Mouse (Mus musculus): ENCODE measurements around the gene Proser3. TPM values are rescaled to one million over a fixed set of nuclear protein-coding genes. Genes with fewer than 3 reads are reported as not detected.

The Proser3 gene
- 3.4 and 6.2 TPM in 2 replicates for polyA plus RNA-seq (2012; rRNA removed)

GRCm38 (mm10) chr7:30552102-30553020 lies at the start of gene Proser3, which contains the start of gene Hspb6:
Proser3 (minus strand) TSS chr7:30552299.
Hspb6 (plus strand) TSS chr7:30552178.

GRCm38 (mm10) chr7:30598786-30599185 lies 46.7 kb upstream of the Proser3 start, which contains the start of gene Zbtb32:
Zbtb32 (minus strand) TSS chr7:30598909.

DNA sequence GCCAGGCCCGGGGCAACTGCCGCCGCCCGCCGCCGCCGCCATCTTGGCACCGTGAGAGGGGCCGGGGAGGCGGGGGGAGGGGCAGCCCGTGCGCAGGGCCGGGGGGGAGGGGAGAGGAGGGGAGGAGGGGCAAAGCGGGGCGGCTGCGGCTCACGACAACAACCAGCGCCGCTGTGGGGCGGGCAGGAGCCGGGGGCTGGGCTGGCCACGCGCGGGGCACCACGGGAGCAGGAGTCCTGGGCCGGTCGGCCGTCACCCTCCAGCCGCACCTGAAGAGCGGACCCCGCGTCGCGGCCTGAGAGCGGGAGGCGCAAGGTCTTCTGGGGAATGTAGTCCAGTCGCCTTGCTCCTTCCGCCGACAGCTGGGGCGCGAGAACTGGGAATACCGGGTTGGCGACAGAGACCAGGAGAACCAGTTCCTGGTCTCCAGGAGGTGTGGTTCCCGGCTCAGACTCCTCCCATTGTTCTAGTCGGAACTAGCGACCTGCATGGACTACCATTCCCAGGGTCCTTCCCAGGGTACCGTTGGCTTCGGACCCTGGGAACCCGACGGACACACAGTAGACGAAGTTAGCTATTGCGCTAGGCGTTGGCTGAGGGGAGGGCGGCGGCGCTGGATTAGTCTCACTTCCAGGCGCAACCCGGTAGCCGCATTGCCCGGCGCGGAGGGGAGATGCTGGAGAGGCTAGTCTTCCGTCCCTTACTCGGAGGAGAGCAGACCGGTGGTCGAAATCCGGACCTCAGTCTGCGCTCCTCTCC lies 36.8 kb upstream of the Proser3 start, which contains the start of gene Kmt2b:
Kmt2b (minus strand) TSS at position 51 of the 759 bp plus-strand sequence.

DNA sequence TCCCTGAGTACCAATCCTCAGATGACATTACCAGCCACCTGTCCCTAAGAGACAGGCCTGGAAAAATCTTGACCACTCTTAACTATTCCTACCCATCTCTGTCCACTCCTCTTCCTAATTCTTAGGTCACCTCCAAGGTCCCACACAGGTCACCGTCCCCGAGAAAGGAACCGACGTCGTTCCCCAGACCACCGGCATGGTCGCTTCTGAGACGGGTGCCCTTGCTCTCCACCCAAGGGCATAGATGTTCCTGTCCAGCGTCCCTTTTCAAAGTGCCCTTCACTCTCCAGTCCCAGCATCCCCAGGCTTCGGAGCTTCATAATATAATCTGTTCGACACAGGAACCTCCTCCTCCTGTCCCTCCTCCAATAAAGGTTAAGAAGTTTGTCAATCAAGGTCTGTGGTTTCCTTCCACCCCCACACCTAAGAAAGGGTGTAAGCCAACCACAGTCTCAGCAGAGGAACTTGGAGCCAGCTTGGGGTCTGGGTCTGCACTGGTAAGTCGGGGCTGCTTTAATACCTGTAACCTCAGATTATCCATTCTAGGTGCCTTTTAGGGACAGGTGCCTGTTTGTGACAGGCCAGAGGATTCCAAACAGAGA lies 13.0 kb upstream of the Proser3 start, which contains the start of gene Igflr1:
Igflr1 (plus strand) TSS at position 458 of the 602 bp plus-strand sequence.

GRCm38 (mm10) chr7:30563117-30563905 lies 11.2 kb upstream of the Proser3 start, which contains the start of the genes U2af1l4, Gm49396 and Psenen:
U2af1l4 (plus strand) TSS chr7:30563301.
Gm49396 (plus strand) TSS chr7:30563344.
Psenen (minus strand) TSS chr7:30563627.

GRCm38 (mm10) chr7:30559443-30559954 lies 7.4 kb upstream of the Proser3 start, which contains the start of gene Lin37:
Lin37 (minus strand) TSS chr7:30559838.

DNA sequence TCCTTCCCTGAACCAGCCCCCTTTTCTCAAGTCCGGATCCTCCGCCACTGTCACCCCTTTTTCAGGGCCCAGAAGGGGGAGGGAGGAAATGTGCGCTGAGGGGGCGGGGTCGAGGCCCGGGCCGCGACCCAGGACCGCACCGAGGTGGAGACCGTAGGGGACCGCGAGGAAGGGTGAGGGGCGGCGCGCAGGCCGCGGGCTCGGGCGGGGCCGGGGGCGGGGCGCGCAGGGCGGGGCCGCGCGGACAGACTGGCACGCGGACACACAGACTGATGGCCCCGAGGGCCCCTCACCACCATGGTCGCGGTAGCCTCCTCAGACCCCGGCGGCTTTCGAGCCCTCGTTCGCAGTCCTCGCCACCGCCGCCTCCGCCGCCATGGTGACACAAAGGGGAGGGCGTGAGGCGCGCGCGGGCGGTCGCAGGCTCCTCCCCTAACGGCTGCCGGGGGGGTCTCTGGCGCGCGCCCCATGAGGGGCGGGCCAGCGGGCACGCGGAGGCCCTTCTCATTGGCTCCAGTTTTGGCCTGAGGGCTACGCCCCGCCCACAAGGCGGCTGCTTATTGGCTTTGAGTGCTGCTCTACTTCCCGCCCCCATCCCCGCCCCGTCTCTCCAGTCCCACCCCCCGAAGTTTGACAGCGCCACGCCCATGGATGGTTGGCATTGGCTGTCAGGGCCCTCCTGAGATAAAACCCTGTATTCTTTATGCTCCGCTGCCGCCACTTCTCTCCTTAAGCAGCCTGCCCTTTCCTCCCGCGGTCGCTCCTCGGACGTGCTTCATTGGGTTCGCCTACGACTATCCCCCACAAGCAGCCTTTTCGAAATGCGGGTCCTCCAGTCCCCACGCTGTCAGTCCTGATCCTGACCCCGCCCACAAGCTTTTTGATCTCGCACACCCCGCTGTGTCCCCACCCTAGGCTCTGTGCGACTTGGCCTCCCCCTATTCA lies 17.2 kb downstream of the Proser3 start, which contains the start of gene Arhgap33:
Arhgap33 (minus strand) TSS at position 428 of the 945 bp plus-strand sequence.

GRCm38 (mm10) chr7:30493401-30493931 lies 58.6 kb downstream of the Proser3 start, which contains the start of gene Prodh2:
Prodh2 (plus strand) TSS chr7:30493622.

Other genes with a start within 250 kb of the Proser3 start
- gene Alkbh6, start 243.6 kb downstream of the Proser3 start, polyA plus RNA-seq (2012; rRNA removed), result 18.7 and 21.2 TPM in 2 replicates
- gene Syne4, start 237.5 kb downstream of the Proser3 start, polyA plus RNA-seq (2012; rRNA removed), result 33.6 and 40.1 TPM in 2 replicates
- 0.35 and 0.37 TPM in 2 replicates for gene E130208F15Rik, start 230.6 kb downstream of the Proser3 start, polyA plus RNA-seq (2012; rRNA removed)
- gene Sdhaf1, start 228.4 kb downstream of the Proser3 start, polyA plus RNA-seq (2012; rRNA removed), result 6.4 and 7.1 TPM in 2 replicates
- 4.1 and 4.2 TPM in 2 replicates for gene Lrfn3, start 189.5 kb downstream of the Proser3 start, polyA plus RNA-seq (2012; rRNA removed)
- gene Tyrobp, start 138.5 kb downstream of the Proser3 start, polyA plus RNA-seq (2012; rRNA removed), result 219 and 235 TPM in 2 replicates
- gene Hcst, start 132.4 kb downstream of the Proser3 start, polyA plus RNA-seq (2012; rRNA removed), result 9.2 and 10.5 TPM in 2 replicates
- 1.9 TPM in 2 replicates for gene Nfkbid, start 130.6 kb downstream of the Proser3 start, polyA plus RNA-seq (2012; rRNA removed)
- 2.4 and 2.6 TPM in 2 replicates for gene Aplp1, start 106.8 kb downstream of the Proser3 start, polyA plus RNA-seq (2012; rRNA removed)
- 0.08 and 0.24 TPM in 2 replicates for gene Kirrel2, start 94.6 kb downstream of the Proser3 start, polyA plus RNA-seq (2012; rRNA removed)
- gene Nphs1, start 94.0 kb downstream of the Proser3 start, polyA plus RNA-seq (2012; rRNA removed), result 0.01 and 0.06 TPM in 2 replicates
- 170 and 183 TPM in 2 replicates for gene Prodh2, start 58.7 kb downstream of the Proser3 start, polyA plus RNA-seq (2012; rRNA removed)
- gene Arhgap33, start 17.2 kb downstream of the Proser3 start, polyA plus RNA-seq (2012; rRNA removed), result 3.4 and 4.6 TPM in 2 replicates
- gene Hspb6, start 121 bp downstream of the Proser3 start, polyA plus RNA-seq (2012; rRNA removed), result 3.5 and 4.6 TPM in 2 replicates
- 13.1 and 13.4 TPM in 2 replicates for gene Lin37, start 7.5 kb upstream of the Proser3 start, polyA plus RNA-seq (2012; rRNA removed)
- gene U2af1l4, start 11.0 kb upstream of the Proser3 start, polyA plus RNA-seq (2012; rRNA removed), result 20.0 and 21.9 TPM in 2 replicates
- 0.68 and 0.95 TPM in 2 replicates for gene Gm49396, start 11.0 kb upstream of the Proser3 start, polyA plus RNA-seq (2012; rRNA removed)
- gene Psenen, start 11.3 kb upstream of the Proser3 start, polyA plus RNA-seq (2012; rRNA removed), result 61.9 and 66.3 TPM in 2 replicates
- gene Igflr1, start 13.1 kb upstream of the Proser3 start, polyA plus RNA-seq (2012; rRNA removed), result 1.2 and 1.3 TPM in 2 replicates
- gene Kmt2b, start 36.4 kb upstream of the Proser3 start, polyA plus RNA-seq (2012; rRNA removed), result 8.2 and 10.0 TPM in 2 replicates
- gene Zbtb32, start 46.6 kb upstream of the Proser3 start, polyA plus RNA-seq (2012; rRNA removed), result 0.24 and 0.36 TPM in 2 replicates
- gene Upk1a, start 60.5 kb upstream of the Proser3 start, polyA plus RNA-seq (2012; rRNA removed), result 0.23 and 0.35 TPM in 2 replicates
- gene Cox6b1, start 73.9 kb upstream of the Proser3 start, polyA plus RNA-seq (2012; rRNA removed), result 514 and 548 TPM in 2 replicates
- not detected in 2 replicates for gene Etv2, start 83.6 kb upstream of the Proser3 start, polyA plus RNA-seq (2012; rRNA removed)
- gene Rbm42, start 98.0 kb upstream of the Proser3 start, polyA plus RNA-seq (2012; rRNA removed), result 21.2 and 21.7 TPM in 2 replicates
- 13.8 and 14.4 TPM in 2 replicates for gene Haus5, start 112.7 kb upstream of the Proser3 start, polyA plus RNA-seq (2012; rRNA removed)
- not detected in 2 replicates for gene Pmis2, start 119.3 kb upstream of the Proser3 start, polyA plus RNA-seq (2012; rRNA removed)
- 0.24 and 0.43 TPM in 2 replicates for gene 2200002J24Rik, start 146.6 kb upstream of the Proser3 start, polyA plus RNA-seq (2012; rRNA removed)
- gene Atp4a, start 159.9 kb upstream of the Proser3 start, polyA plus RNA-seq (2012; rRNA removed), result 2.5 and 3.2 TPM in 2 replicates
- 82.8 and 85.1 TPM in 2 replicates for gene Tmem147, start 177.2 kb upstream of the Proser3 start, polyA plus RNA-seq (2012; rRNA removed)
- gene Gapdhs, start 191.4 kb upstream of the Proser3 start, polyA plus RNA-seq (2012; rRNA removed), result 0.06 TPM in 1 of 2 replicates, not detected in the other
- 0.99 and 1.0 TPM in 2 replicates for gene Sbsn, start 199.2 kb upstream of the Proser3 start, polyA plus RNA-seq (2012; rRNA removed)
- 1.4 and 1.5 TPM in 2 replicates for gene Dmkn, start 211.5 kb upstream of the Proser3 start, polyA plus RNA-seq (2012; rRNA removed)
- gene Krtdap, start 235.6 kb upstream of the Proser3 start, polyA plus RNA-seq (2012; rRNA removed), result 0.16 and 1.4 TPM in 2 replicates

All from liver, embryonic 18 days (tissue).